Mouse (Mus musculus): ENCODE data around the gene Ankrd44.

- TF ChIP-seq CTCF (IDR thresholded peaks at IDR 0.05; ENCODE audit: borderline replicate concordance, insufficient read depth, low read depth, low read length) (no peak), POLR2A (IDR thresholded peaks at IDR 0.05; ENCODE audit: borderline replicate concordance, insufficient read depth, low read length) (no peak)
Measured at GRCm38 (mm10) chr1:54806116-54806850, 119.9 kb downstream of the Ankrd44 start.
